Mouse (Mus musculus) testis, postnatal 14 days (tissue): ENCODE data around the gene Zbtb20.

Experiments
- DNase-seq: peaks from one replicate; pipeline ENCODE4 v3.0.0; 2021; ENCODE audit warnings: low spot score

Zbtb20 gene

GRCm38 (mm10) chr16:43397629-43398323 is 522.1 kb downstream of the Zbtb20 start:
- no peak for DNase-seq

- DNase-seq, result no peak
Measured at GRCm38 (mm10) chr16:43399428-43399827, 523.7 kb downstream of the Zbtb20 start.

GRCm38 (mm10) chr16:43400046-43400445 is 524.4 kb downstream of the Zbtb20 start:
- DNase-seq, result no peak

DNA sequence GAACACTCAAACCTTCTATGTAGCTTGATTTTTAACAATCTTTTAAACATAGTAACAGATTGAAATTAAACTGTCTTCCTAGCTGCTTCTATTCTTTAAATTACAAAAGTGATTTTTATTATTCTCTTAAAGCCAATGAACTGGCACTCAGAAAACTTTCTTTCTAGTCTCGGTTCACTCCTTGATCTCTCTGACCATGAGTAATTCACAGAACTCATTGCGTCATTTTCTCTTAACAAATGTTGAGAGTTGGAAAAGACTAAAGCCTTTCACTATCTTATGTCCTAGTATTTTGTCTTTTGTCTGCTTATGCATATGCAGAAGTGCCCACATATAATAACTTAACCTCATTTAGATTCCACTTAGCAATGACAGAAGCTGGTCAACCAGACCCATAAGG is 525.3 kb downstream of the Zbtb20 start:
- DNase-seq, result no peak

DNA sequence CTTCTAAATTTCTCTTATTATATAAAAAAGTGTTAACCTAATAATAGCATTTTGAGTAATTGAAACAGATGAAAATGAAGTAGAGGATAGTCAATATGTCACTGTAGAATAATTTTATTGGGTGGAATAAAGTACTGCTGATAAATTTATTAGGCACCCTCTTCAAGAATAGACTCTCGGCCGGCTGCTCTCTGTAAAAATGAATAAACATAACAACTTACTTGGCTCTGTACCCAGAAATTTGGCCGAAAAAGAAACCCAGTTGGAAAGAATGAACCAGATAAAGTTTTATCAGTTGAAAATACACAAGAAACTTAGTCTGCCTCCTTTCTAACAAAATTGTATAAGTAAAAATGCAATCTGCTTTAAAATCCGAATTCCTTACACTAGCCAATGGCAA is 527.2 kb downstream of the Zbtb20 start:
- no peak for DNase-seq

- no peak for DNase-seq
Measured at GRCm38 (mm10) chr16:43405089-43405488, 529.4 kb downstream of the Zbtb20 start.

GRCm38 (mm10) chr16:43407594-43408142 is 532.0 kb downstream of the Zbtb20 start:
- no peak for DNase-seq

DNA sequence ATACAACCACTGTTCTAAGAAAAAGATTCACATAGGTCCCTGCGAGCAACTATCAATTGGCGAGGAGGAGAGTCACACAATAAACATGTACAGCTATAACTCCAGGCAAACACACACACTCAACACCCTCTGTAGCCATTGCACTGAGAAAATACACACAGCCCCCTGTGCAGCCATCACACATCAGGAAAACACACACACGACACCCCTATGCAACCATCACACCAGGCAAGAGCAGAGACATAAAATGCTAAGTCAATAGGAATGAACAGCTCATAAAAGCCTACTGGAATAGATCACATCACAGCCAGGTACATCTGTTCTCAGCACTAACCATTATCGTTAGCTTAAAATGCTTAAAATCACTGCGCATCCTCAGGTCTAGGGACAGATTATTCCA is 532.9 kb downstream of the Zbtb20 start:
- DNase-seq, result no peak

- DNase-seq, result no peak
Measured at GRCm38 (mm10) chr16:43409108-43409909, 533.6 kb downstream of the Zbtb20 start.

DNA sequence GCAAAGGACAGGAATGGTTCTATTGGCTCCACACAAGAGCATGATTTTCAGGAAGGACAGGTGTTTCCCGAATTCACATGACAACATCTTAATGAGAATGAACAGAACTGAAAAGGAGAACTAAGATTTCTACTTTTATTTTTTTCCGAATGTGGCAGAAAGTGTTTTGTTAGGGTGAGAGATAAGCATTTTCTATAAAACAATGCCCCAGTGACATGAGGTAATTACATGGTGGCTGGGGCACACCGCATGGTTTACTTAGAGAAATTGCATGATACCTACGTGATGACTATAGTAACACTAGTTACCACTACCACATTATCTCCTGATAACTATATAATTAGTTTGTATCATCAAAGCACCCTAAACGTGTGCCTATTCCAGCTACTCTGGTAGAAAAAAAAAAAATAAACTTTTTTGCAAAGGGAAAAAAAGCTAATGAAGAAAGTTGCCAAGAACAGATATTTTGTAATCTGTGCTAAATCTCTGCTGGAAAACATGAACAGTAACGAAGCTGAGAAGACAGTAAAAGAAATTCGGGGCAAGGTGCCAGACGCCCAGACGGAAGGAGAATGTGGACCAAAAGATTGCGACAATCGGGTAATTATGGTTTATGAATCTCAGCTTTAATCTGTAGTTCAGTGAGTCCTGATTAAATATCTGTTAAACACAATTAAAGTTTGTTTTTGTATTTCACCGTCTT is 534.4 kb downstream of the Zbtb20 start:
- DNase-seq, result no peak

DNA sequence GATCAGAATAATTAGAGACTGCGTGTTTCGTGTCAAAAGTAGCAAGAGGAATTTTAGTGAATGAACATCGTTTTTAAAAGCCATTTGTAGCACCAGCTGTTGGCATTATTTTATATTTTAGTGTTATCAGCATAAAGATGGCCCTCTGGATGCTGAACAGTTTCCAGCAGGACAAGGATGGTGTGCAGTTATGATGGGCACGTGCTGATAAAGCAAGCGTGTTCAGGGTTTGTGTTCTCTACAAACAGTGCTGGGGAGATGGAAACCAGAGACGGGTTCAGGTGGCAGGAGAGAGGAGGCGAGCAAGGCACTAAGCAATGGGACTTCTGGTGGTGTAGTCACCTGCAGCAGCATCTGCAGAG is 534.9 kb downstream of the Zbtb20 start:
- DNase-seq, result no peak

DNA sequence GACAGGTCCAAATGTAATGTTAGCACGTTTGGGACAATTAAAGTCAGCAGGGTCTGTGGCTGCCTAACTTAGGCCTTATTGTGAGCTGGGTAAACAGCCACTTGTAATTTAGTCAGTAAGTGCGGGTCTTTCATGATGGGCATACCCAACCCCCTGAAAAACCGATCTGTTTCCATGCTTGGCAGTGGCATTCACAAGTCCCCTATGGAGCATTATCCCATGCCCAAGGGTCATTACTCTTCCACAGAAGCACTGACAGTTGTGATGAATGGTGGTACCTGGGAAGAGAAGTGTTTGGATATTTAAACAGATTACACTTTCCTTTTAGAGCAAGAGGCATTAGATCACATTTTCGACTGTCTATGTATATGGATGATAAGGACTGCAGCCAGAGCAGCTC is 540.2 kb downstream of the Zbtb20 start:
- no peak for DNase-seq

GRCm38 (mm10) chr16:43419923-43420322 is 544.2 kb downstream of the Zbtb20 start:
- no peak for DNase-seq

- DNase-seq, result no peak
Measured at GRCm38 (mm10) chr16:43428955-43429354, 553.3 kb downstream of the Zbtb20 start.

- DNase-seq, result no peak
Measured at GRCm38 (mm10) chr16:43430030-43430429, 554.3 kb downstream of the Zbtb20 start.

DNA sequence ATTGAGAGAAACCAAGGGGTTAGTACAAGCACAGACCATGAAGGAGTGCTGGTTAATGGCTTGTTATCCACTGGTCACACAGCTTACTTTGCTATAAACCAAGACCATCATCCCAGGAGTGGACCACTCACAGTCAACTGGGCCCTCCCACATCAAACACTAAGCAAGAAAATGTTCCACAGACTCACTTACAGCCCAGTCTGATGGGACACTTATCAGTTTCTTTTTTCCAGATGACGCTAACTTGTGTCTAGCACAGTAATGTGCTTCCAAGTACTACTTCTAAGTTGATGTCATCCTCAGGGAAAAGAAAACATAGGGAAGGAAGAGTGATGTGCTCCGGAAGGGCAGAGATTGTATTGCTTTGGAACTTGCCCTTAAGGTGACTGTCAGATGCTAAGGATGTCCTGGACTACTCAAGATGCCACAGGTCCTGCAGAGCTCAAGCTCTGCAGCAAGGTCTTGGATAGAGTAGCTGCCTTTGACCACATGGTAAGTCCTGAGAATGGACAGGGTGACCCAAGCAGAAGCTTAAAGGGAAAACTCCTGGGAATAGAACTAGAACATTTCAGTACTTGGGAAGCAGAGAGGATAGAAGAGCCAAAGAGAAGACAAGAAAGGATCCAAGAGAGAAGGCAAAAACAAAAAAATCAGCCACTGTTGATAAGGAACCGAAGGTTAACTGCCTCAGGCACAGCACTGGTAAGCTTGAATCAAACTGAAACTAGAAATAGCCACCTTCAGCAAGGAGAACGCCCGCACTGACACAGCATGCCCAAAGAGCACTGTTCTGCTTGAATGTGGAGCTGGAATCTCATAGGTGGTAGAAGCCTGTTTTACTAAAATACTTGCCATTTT is 556.1 kb downstream of the Zbtb20 start:
- no peak for DNase-seq

DNA sequence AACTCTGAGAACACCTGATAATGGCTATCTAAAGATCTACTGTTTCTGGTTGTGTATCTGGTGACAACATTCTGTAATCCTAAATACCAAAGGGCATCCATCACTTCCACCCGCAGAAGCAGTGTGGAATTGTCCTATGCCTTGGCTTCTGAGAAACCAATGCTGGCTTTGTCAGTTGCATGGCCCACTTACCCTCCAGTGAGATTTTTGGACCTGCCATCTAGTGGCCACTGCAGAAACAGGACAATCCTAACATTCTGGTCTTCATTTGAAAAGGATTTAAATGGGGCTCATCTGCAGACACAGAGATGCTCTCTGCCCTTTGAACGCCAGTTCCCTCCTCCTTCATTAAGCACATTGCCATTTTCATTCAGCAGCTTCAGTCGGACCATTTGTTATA is 559.3 kb downstream of the Zbtb20 start:
- no peak for DNase-seq

DNA sequence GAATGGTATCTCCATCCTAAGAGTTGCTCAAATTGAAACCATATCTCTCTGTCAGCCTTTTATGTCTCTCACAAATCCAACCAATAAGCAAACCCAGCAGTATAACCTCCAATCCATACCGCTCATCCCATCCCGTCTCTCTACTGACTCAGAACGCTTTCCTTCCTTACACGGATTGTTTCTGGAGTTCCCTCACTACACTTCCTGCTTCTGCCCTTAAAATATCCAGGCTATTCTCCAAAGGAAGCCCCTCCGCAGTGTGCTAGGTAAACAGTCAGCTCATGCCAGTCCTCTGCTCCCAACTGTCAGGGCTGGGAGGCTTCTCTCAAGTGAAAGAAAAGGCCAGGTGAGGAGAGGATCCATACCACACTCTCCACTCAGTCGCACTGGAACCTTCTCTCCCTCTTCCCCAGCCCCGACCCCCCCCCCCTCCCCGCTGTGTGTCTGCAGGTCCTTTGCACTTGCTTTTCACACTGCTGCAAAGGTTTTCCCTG is 563.2 kb downstream of the Zbtb20 start:
- no peak for DNase-seq

GRCm38 (mm10) chr16:43441392-43441791 is 565.7 kb downstream of the Zbtb20 start:
- no peak for DNase-seq

DNA sequence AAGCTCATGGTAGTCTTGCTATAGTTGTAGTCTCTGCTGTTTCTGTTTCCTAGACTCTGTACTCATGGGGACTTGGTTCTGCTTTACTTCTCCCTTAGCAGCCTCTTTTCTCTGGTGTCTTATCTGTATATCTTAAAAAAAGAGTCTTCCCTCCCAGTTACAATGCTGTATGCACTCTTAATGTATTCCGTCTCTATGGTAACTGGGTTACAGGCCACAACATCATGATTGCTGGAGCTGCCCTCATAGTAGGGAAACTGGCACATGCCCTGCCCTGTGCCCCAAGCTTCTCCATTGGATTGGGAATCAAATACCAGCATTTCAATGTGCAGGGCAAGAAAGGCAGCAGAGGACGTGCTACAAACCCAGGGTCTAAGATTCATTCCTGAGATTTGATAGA is 567.4 kb downstream of the Zbtb20 start:
- DNase-seq, result no peak

DNA sequence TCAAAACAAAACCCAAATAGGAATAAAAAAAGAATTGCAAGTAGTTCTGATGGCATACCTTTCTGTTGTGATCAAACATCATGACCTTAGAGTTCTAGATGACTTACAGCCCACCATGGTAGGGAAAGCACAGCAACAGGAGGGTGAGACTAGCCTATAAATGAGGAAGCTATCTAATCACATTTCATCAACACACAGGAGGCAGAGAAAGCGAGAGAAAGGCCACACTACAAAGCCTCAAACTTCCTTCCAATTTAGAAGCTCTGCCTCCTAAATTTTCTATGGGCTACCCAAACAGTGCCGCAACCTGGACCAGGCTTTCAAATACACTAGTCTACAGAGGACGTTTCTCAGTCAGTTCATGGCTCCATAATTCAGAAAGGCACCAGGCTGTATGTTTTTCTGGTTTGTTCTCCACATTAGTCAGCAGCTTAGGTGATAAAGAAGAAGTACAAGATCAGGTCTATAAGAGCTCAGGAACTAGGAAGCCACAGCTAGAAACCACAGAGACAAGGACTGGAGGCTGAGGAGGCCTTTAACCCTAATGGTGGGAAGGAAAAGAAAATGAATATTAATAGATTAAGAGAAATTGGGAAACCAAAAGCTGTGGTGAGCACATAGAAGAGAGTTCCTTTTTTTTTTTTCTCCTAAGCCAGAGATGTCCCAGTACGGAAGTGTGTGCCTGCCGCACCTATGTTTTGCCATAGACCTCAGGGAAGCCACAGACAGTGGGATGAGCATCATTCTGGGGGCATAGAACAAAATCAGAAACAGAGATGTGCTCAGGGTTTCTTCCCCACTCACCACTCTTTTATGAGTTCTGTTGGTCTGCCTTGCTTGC is 572.7 kb downstream of the Zbtb20 start:
- DNase-seq, result no peak
